Mouse (Mus musculus) left cerebral cortex, postnatal 25 days (tissue): Measurements from ENCODE around the gene Ing2. TPM values are rescaled to one million over a fixed set of nuclear protein-coding genes. Genes with fewer than 3 reads are reported as not detected.

ENCODE experiments used
- DNase-seq, 2 experiments: peaks; one replicate each; pipeline ENCODE4 v3.0.0; 2022; ENCODE audit warnings: low spot score in 2 of 2, mixed read lengths in 1 of 2
- intact Hi-C: fragments of 180-260 bp; cut with DNase I; formaldehyde crosslinking; loops from one replicate; pipeline ENCODE4 v1.15.1; 2025
- total RNA-seq, 2 experiments: library from RNA; stranded (reverse); gene quantifications; 2 replicates each; pipeline ENCODE4 v1.2.3; 2021

Gene Ing2
- total RNA-seq, 2 experiments from 2014 or later = 48.9 to 52.6 TPM

DNA sequence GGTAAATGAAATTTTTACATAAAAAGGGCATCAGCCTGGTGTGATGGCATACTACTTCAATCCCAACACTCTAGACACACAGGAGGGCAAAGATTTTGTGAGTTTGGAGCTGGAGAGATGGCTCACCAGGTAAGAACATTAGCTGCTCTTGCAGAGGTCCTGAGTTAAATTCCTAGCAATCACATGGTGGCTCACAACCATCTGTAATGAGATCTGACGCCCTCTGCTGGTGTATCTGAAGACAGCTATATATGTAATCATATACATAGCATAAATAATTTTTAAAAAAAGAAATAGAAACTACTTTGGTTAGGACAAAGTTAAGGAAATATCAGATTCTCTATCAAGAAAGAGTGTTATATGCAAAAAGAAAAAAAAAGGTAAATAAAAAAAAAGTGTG is 4.2 kb upstream of the Ing2 start:
- DNase-seq = no peak
- intact Hi-C loops = no loop called here

DNA sequence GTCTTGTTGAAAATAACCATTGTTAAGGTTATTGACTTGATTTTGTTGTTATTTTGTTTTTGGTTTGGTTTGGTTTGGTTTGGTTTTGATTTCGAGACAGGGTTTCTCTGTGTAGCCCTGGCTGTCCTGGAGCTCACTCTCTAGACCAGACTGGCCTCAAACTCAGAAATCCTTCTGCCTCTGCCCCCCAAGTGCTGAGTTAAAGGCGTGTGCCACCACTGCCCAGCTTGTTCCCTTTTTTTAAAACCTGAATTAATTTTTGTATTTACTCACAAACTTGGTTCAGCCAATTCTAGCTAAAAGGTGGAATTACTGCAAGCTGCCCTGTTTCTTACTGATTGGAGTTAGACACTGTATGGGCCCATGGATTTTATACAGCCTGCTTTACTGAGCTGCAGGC is 1.3 kb upstream of the Ing2 start:
- DNase-seq = no peak
- intact Hi-C loops = no loop called here

DNA sequence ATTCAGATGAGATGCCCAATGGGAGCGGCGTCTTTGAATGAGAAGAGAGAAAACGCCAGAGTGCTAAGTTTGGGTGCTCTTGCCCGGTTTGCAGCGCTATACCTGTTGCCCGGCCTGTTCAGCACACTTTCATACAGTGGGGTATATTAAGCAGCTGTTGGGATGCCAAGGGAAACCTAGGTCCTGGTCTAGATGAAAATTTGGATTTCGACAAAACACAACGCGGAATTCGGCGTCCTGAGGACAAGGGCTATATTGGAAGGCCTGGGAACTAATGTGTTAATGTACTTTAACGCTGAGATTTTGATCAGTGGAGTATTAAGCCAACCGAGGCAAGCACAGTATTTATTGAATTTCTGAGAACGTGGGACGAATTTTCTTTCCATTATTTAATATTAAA is 868 bp upstream of the Ing2 start:
- no peak for DNase-seq
- intact Hi-C loops = no loop called here

DNA sequence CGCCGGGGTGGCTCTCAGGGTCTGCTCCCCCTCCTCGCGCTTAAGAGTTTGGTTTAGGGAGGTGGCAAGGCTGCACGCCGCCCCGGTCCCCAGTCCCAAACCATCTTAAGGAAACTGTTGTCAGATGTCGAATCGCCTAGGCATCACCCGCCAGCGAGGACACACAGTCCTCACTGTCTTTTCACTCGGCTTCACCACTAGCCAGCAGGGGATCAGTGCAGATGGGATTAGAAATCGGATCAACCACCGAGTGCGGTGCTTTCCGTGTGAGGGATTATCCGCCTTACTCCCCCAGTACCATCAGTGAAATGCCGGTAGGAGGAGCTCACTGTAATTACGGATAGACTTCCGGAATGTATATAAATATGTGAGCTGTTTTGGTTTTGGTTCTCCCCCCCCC is 430 bp upstream of the Ing2 start:
- DNase-seq = peak in 1 of 2 experiments; percentile 64
- intact Hi-C loops = loop anchor here (1.0 kb wide), 1 partner anchor 39 kb away; no protein-coding TSS in a partner anchor

DNA sequence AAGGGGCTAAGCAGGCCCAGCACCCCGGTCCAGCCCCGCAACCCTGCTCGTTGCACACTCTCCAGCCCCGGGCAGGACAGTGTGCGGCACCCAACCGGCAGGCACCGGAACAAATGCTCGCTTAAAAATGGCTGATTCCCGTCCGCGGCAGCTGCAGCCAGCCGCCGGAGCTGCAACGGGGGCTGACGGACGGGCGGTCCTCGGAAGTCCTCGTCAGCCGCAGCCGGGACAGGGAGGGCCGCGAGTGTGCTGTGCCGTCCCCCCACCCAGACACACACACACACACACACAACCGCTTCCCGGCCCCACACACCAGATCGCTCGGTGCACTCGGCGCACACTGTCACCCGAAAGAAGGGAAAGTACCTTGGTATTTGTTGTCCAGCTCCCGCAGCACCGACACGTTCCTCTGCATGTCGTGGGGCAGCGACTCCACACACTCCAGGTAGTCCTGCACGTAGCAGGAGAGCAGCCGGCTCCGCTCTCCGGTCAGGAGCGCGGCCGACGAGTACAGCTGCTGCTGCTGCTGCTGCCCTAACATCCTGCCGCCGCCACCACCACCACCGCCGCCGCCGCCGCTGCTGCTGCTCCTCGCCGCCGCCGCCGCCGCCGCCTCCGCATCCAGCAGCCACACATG is 1.1 kb downstream of the Ing2 start:
- intact Hi-C loops = loop anchor here (5.0 kb wide), 1 partner anchor 142 kb away; the partner anchor contains the start of genes Rwdd4a and Trappc11
- no peak for DNase-seq

DNA sequence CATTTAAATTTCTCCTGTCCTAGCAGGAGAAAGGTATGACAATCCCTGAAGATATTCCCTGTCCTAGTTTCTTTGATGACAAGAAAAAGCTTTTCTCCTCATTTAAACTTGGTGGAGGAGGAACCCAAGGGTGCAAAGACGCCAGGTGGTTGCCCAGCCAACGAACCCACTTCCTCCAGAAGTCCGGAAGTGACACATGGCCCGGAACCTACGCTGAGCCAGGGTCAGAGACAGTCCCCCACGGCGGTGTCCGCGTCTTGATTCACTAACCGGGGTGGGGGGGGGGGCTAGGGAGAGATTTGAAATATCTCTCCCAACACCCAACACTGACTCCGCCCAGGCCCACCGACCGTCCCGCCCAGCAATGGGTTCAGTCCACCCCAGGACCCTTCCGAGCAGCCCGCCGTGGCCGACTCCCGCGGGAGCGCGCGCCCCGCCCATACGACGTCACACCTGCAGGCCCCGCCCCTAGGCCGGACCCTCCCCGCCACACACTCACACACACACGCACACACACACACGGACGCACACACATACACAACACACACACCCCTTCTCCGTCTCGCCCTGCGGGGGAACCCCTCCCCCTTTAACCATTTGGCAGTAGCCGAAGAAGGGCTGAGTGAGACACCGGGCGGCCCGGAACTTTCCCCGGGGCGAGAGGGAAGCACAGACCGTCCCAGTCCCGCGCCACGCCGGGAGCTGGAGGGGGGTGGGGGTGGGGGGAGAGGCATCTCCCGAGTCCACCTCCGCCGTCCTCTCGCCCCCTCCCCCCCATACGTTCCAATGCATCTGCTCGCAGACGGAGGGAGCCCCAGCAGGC is 1.8 kb downstream of the Ing2 start:
- intact Hi-C loops = loop anchor here (5.0 kb wide), 1 partner anchor 141 kb away; the partner anchor contains the start of genes Rwdd4a and Trappc11
- DNase-seq = peak; percentile 86 to 87

DNA sequence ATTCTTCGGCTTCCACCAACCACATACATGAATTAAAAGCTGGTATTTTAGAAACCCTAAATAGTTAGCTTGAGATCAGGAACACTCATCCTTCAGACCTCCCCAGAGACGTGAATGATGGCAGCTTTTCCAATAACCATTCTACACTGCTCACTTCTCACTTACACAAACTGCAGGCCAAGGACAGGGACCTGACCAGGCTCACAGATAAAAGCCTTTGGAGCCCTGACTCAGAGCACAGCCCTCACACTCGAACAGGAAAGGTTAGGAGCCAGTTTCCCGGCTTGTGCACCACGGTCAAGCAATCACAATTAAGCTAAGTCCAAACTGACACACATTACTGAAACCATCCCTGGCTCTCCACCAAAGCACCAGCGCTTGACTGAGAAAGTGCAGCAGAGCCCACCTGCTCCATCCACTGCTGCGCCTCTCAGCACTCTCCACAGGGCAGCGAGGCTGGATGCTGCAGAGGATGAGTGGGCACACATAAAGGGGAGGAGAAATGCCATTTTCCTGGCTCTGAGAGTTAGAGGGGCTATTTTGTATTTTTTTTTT is 11.0 kb downstream of the Ing2 start:
- intact Hi-C loops = no loop called here
- no peak for DNase-seq

DNA sequence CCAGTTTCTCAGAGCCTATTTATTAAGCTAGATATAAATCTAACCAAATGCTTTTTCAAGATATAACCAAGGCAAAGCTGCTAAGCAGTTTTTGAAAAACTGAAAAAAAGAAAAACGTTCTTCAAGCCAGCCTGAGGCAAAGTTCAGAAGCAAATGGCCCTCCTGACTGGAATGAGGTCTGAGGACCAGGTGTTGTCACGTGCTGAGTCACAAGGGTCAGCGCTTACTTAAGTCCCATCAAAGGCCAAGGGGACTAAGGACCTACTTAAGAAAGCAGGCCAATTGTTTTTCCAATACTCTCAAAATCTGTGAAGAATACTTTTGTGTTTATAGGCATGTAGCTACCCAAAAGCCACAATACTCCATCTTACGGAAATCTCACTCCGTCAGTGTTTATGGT is 12.2 kb downstream of the Ing2 start:
- intact Hi-C loops = no loop called here
- no peak for DNase-seq

DNA sequence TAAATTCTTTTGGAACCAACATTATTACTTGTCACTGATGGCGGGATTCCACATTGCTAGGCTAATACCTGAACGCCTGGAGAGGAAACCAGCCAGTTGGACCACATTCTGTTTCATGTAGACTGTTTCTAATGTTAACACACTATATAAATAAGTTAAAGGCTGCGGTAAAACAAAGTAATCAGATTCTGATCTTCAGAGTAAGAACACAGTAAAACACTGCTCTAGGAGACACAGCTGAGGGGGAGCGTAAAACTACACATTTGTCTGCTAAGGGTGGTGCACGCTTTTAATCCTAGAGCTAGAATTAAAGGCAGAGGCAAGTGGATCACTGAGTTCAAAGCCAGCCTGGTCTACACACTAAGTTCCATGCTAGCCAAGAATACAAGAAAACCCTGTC is 12.6 kb downstream of the Ing2 start:
- DNase-seq = no peak
- intact Hi-C loops = no loop called here

DNA sequence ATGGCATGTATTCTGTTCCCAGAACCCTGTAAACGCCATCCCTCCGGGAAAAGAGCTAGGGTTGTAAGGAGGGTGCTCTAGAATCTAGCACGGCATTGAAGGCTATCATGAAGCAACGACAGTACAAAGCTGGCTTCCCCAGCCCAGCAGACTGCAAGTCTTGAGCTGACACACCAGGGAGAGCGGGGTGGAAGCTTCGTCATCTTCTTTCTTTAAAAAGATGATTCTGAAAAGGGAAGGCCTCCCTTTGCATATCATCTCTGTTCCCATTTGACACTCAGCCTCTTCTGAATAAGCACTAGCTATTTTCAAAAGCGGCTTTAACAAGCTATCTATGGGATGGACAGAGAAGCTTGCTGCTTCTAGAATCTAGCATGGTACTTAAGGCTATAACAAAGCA is 15.0 kb downstream of the Ing2 start:
- peak in 1 of 2 experiments; percentile 82 for DNase-seq
- intact Hi-C loops = no loop called here

DNA sequence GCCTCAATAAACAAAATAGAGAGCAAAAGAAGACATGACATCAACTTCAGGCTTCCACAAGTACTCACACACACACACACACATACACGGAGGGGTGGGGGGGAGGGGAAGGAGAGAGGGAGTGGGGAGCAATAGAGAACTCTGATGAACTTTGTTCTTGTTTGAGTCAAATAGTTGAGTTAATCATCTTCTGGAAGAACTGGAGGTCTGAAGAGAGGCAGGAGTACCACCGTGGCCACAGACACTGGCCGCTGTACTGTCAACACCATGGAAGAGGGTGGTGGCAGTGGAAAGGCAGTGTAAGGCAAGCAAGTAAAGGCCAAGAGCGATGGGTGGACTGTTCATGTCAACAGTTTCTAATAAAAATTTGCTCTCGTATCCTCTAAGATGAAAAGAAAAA is 15.9 kb downstream of the Ing2 start:
- DNase-seq = no peak
- intact Hi-C loops = no loop called here

DNA sequence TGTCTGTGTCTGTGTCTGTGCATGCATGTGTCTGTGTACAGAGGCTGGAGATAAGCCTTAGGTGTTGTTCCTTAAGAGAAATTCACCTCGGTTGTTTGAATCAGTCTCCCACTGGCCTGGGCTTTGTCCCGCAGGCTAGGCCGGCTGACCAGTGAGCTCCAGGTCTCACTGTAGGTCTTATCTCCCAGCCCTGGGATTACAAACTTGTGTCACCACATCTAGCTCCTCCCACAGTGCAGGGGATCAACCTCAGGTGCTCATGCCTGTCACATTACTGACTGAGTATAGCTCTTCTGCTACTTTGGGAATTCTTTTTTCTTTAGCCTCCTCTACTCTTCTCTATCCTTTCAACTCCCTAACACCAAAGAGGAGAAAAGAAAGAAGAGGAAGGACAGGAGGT is 20.9 kb downstream of the Ing2 start:
- DNase-seq = no peak
- intact Hi-C loops = no loop called here

DNA sequence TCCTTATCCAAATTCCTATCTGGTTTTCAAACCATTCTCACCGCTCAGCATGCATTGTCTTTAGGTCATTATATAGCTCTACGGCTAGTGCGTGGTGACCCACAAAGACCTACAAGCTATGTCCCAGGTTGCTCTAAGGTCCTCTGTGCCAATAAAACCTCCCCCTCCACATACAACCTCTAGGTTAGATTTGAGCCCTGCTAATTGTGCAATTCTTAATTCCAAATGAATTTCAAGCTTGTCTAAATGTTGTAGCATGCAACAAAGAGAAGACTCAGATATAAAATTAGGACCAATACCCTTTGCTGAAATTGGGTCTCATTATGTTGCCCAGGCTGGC is 22.6 kb downstream of the Ing2 start:
- DNase-seq = no peak
- intact Hi-C loops = no loop called here

DNA sequence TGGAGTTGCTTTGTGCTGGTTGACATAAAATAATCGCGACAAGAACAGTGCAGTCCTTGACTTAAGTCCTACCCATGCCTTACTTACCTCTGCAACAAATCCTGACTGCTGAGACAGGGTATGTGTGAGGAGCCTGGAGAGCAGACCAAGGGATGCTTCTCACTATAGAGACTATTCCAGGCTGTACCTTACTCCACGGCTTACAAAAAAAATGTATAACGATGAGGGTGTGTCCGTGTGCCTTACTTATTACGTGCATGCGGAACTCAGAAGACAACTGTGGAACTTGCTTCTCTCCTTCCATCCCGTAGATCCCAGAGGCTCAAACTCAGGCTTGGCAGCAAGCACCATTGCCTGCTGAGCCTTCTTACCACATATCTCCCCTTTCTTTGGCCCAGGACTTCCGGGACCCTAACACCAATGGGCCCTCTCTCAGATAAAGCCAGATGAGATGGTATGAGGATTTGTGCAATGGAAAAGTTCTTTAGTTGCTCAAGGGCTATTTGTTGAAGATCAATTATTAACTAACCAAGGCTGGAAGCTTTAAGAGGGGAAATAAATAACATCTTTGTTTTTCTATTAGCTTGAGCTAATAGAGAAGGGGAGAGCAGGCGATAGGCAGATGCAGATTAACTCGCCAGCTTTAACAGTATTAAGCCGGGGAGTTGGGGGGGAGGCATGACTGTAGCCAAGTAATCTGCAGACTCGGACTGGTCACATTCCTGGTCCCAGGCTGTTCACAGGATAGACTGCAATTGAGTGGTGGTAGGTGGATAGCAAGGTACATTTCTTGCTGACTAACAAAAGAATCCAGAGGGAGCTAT is 23.2 kb downstream of the Ing2 start:
- DNase-seq = no peak
- intact Hi-C loops = no loop called here

DNA sequence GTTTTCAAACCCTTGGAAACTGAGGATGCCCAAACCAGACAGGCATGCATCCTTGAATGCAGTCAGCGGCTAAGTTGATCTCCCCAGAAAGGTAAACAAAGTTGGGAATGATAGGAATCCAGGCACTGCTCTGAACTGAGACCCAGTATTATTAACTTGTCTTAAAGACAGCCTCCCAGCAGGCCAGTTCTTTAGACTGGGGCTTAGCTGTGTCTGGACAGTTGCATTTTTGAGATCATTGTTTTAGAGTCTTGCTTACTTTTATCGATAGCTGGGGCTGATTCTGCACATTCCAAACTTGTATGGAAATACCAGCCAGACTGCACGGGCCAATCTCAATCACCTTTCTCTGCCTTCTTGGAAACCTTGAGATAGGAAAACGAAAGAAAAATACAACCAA is 24.5 kb downstream of the Ing2 start:
- intact Hi-C loops = no loop called here
- no peak for DNase-seq

DNA sequence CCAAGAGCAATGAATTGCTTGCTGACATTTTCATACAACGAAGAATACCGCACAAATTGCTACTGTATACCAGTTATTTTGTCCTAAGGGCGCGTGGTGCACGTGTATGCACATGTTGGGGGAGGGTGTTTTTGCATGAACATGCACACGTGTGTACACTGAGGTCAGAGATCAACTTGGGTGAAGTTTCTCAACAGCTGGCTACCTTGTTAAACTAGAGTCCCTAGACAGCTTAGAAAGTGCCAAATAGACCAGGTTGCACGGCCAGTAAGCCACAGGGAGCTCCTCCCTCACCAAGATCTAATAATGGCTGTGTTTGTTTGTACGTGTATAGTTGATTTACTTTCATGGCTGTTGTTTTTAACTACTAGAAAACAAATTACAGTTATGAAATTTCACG is 25.8 kb downstream of the Ing2 start:
- intact Hi-C loops = no loop called here
- no peak for DNase-seq

DNA sequence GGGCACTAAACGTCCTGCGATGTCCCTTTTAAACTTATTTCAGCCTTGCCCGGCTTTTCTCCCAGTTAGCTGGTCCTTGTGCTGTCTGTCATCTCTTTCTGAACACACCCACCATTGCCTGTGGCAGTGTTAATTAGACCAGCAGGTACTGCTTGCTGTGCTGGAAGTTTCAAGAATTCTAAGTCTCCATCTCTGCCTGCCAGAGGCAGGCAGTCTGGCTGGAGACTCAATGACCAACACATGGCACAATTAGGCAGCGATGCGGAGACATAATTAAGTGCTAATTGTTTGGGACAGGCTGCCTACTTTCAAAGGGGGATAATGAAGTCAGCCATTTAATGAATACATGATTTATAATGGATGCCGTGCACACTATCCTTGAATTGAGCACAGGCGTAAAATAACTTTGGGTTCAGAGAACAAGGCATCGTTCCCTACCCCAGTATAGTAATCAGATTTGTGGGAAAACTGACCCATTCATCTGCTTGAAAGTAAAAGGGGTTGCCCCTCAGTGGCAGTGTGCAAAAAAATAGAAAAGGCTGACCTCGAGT is 32.8 kb downstream of the Ing2 start:
- intact Hi-C loops = loop anchor here (5.0 kb wide), 1 partner anchor 80 kb away; no protein-coding TSS in a partner anchor
- no peak for DNase-seq

DNA sequence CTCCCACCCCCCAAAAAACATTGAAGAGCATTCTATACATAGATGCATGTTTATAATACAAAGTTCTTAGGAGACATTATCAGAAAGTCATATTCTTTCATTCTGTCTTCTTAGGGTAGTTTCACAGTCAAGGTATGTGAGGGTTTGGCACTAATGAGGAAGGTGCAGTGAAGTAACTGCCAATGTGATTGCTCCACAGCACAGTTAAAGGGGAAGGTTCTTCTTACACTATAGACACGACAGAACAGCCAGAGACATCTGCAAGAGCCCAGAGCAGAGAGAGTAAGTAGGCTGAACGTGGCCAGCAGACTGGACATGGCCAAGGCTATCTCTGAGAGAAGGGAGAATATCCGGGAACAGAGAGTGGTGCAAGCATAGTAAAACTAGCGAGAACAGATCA is 38.2 kb downstream of the Ing2 start:
- DNase-seq = no peak

DNA sequence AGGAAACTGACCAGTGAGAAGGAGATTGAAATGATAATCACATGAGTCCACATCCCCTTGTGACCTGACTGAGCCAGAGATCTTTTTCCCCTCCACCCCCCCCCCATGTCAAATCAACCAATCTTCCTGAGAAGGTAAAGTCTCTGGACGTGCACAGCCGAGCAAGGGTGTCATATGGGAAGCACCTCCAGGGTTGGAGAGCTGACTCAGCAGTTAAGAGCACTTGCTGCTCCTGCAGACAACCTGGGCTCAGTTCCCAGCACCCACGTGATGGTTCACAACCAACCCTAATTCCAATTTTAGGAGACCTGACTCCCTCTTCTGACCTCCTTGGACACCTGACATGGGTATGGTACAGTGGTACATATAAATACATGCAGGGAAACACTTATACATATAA is 39.3 kb downstream of the Ing2 start:
- no peak for DNase-seq
- intact Hi-C loops = no loop called here

More for the DNA sequence above, 38.2 kb downstream of the Ing2 start:
- intact Hi-C loops = no loop called here

DNA sequence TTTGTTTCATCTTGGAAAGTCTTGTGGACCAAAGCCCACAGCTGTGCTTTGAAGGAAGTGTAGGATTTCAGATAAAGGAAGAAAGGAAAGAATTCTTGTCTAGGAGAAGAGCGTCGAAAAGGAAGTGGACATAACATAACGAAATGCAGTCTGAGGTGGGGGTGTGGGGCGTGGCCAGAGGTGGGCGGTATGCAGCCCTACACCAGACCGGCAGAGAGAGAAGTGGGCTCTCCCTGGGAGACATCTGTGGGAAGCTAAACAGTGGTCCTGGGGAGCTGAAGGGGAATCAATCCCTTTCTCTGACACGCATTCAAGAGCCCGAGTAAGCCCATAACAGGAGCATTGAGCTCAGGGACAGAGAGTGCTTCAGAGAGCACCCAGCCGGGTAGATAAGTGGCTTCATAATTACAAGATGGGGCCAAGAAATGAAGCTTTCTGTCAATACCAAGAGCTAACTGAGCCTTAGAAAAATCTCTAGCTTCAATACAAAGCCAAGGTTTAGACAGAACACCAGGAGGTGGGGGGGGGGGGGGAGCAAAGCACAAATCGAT is 40.5 kb downstream of the Ing2 start:
- DNase-seq = no peak
- intact Hi-C loops = no loop called here
